Mouse (Mus musculus) midbrain, embryonic 16.5 days (tissue): Measurements from ENCODE around the gene Adgrl2. TPM values are rescaled to one million over a fixed set of nuclear protein-coding genes. Genes with fewer than 3 reads are reported as not detected.

Experiments used
- ATAC-seq: fragments of 200-750 bp; cut with Nextera tagmentation; 2 replicates; pipeline ENCODE4 v1.8.0; 2017; ENCODE audit warnings: moderate TSS enrichment
- H3K27ac ChIP-seq: fragments of 300-500 bp; sonication (generic); 2 replicates; pipeline ENCODE4 v1.5.1; 2014; ENCODE audit warnings: mild to moderate bottlenecking, low read length, mixed read lengths
- H3K27me3 ChIP-seq: fragments of 300-500 bp; sonication (generic); 2 replicates; pipeline ENCODE4 v1.6.1; 2014; ENCODE audit warnings: low read depth, low read length, mixed read lengths; ENCODE audit not compliant: control insufficient read depth, insufficient read depth
- H3K36me3 ChIP-seq: fragments of 300-500 bp; sonication (generic); 2 replicates; pipeline ENCODE4 v1.6.1; 2014; ENCODE audit warnings: mild to moderate bottlenecking, low read length, moderate library complexity, mixed read lengths; ENCODE audit not compliant: control insufficient read depth, insufficient read depth
- H3K4me1 ChIP-seq: fragments of 300-500 bp; sonication (generic); 2 replicates; pipeline ENCODE4 v1.6.1; 2014; ENCODE audit warnings: mild to moderate bottlenecking, low read length, mixed read lengths; ENCODE audit not compliant: control insufficient read depth, insufficient read depth
- H3K4me2 ChIP-seq: fragments of 300-500 bp; sonication (generic); 2 replicates; pipeline ENCODE4 v1.6.1; 2014; ENCODE audit warnings: mild to moderate bottlenecking, low read length, mixed read lengths
- H3K4me3 ChIP-seq: fragments of 300-500 bp; sonication (generic); 2 replicates; pipeline ENCODE4 v1.5.1; 2014; ENCODE audit warnings: low read depth, mild to moderate bottlenecking, low read length, moderate library complexity, mixed read lengths
- H3K9ac ChIP-seq: fragments of 300-500 bp; sonication (generic); 2 replicates; pipeline ENCODE4 v1.6.1; 2014; ENCODE audit warnings: low read depth, low read length, mixed read lengths
- H3K9me3 ChIP-seq: fragments of 300-500 bp; sonication (generic); replicated peaks from 2 replicates; pipeline ENCODE4 v1.6.1; 2014; ENCODE audit warnings: mild to moderate bottlenecking, low read length, mixed read lengths; ENCODE audit not compliant: control insufficient read depth, poor library complexity, severe bottlenecking
- WGBS: fragments of 180-500 bp; shearing (Covaris S2); extraction: QIAGEN DNeasy Blood & Tissue Kit; methylation state at CpG from one replicate; pipeline ENCODE4 v1.1.7; 2014; 5-methylcytosine and 5-hydroxymethylcytosine counted together
- polyA plus RNA-seq: library from polyadenylated mRNA; unstranded; fragments of >200 nt; fragmentation: Nextera tagmentation; extraction: Ambion mirVana; gene quantifications from 2 replicates; pipeline ENCODE4 v1.2.1, GENCODE M21; 2015

Adgrl2 gene
- polyA plus RNA-seq, 1 experiment from 2014 or later = 119 TPM

GRCm38 (mm10) chr3:148866053-148866452, 124.3 kb downstream of the Adgrl2 start:
- H3K27me3 ChIP-seq = no peaks in the 10 kb centered on the region
- no peak overlapping the region for H3K27ac ChIP-seq
- 89% methylated on average over 7 of the region's 7 CpGs for WGBS
- H3K4me1 ChIP-seq = peaks cover 6% of the 10 kb centered on the region
- ATAC-seq = no peak
- H3K36me3 ChIP-seq = no peaks in the 10 kb centered on the region
- H3K9me3 ChIP-seq = no peaks in the 10 kb centered on the region
- no peak overlapping the region for H3K4me2 ChIP-seq
- H3K4me3 ChIP-seq = no peak overlapping the region
- H3K9ac ChIP-seq = no peak overlapping the region

GRCm38 (mm10) chr3:148865234-148865633, 125.1 kb downstream of the Adgrl2 start:
- H3K4me2 ChIP-seq = no peak overlapping the region
- H3K27ac ChIP-seq = no peak overlapping the region
- 64% methylated on average over 7 of the region's 7 CpGs for WGBS
- no peaks in the 10 kb centered on the region for H3K9me3 ChIP-seq
- H3K27me3 ChIP-seq = no peaks in the 10 kb centered on the region
- H3K4me3 ChIP-seq = no peak overlapping the region
- H3K4me1 ChIP-seq = peaks cover 6% of the 10 kb centered on the region
- H3K9ac ChIP-seq = no peak overlapping the region
- H3K36me3 ChIP-seq = no peaks in the 10 kb centered on the region
- no peak for ATAC-seq

DNA sequence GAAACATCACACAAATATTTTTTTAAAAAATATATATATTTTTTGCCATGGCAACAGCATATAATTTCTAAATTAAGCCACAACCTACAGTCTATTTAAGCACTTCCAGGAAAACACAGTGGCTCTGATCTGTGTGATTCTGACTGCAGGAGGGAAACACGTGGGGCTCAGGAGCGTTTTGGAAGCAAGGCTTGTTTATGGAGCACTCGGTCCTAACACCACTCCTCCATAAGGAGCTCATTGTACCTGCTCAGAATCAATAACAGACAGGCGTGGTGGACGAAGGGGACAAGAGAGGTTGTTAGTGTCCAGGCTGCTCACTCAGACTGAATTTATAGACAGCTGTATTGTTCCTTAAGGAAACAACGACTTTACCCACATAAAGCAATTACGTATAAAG, 128.5 kb downstream of the Adgrl2 start:
- no peaks in the 10 kb centered on the region for H3K27me3 ChIP-seq
- H3K9ac ChIP-seq = no peak overlapping the region
- peaks cover 3% of the 10 kb centered on the region; the same call in 1 of the 2 replicates for H3K4me1 ChIP-seq
- no peaks in the 10 kb centered on the region for H3K36me3 ChIP-seq
- H3K9me3 ChIP-seq = no peaks in the 10 kb centered on the region
- no peak overlapping the region for H3K4me3 ChIP-seq
- 54% methylated on average over 7 of the region's 7 CpGs for WGBS
- H3K27ac ChIP-seq = no peak overlapping the region
- 0 out of 2 replicates have a peak, but pooled peaks have one; percentile 33 for ATAC-seq
- H3K4me2 ChIP-seq = no peak overlapping the region

- H3K9me3 ChIP-seq = no peaks in the 10 kb centered on the region
- H3K4me1 ChIP-seq = peaks cover 19% of the 10 kb centered on the region
- H3K36me3 ChIP-seq = 0 out of 2 replicates have a peak, but pooled peaks cover 5% of the 10 kb centered on the region
- ATAC-seq = peak; percentile 43; the same call in 1 of the 2 replicates
- 0 out of 2 replicates have a peak overlapping the region, but pooled peaks have one; percentile 29 for H3K27ac ChIP-seq
- peak overlapping the region; percentile 54 for H3K9ac ChIP-seq
- H3K4me2 ChIP-seq = peak overlapping the region; percentile 54
- WGBS = 7% methylated on average over 12 of the region's 12 CpGs
- no peaks in the 10 kb centered on the region for H3K27me3 ChIP-seq
- peak overlapping the region; percentile 31 for H3K4me3 ChIP-seq
Measured at GRCm38 (mm10) chr3:148854306-148854910, 135.9 kb downstream of the Adgrl2 start.

DNA sequence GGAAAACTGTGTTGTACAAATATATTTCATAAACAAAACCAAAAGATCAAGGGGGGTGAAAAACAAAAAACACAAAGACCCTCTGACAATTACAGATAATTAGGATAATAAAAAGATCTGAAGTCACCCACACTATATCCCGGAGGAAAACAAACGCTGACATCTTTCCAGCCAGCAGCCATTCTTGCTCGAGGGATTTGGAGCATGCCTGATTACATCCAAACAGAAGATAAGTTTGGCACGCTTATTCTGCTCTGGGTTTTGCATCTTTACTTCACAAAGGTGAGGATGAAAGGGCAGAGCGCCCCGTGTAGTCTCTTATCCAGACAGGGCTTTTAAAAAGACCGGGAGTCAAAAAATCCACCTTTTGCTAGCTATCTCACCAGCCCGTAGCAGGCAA, 137.0 kb downstream of the Adgrl2 start:
- 4% methylated on average over 8 of the region's 8 CpGs for WGBS
- no peaks in the 10 kb centered on the region for H3K9me3 ChIP-seq
- 0 out of 2 replicates have a peak overlapping the region, but pooled peaks have one; percentile 3 for H3K4me3 ChIP-seq
- no peak overlapping the region for H3K27ac ChIP-seq
- peaks cover 19% of the 10 kb centered on the region for H3K4me1 ChIP-seq
- no peaks in the 10 kb centered on the region for H3K27me3 ChIP-seq
- ATAC-seq = no peak
- peak overlapping the region; percentile 33 for H3K4me2 ChIP-seq
- 0 out of 2 replicates have a peak, but pooled peaks cover 5% of the 10 kb centered on the region for H3K36me3 ChIP-seq
- H3K9ac ChIP-seq = peak overlapping the region; percentile 41; the same call in 1 of the 2 replicates

DNA sequence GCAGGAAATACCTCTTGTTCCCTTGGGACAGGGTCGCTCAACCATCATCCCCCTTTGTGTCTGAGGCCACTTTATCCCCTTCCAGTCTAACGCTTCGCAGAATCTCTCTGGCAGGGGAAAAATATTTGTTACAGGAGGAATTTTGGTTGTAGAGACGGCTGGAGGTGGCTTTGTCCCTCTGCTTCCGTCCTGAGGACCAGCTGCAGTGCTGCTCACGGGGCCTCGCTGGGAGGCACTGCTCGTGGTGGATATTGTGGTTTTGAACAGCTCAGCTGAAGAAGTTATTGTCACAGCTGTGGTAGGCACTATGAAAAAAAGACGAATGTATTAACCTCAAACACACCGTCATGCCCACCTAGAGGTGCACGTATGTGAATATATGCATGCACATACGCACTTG, 137.8 kb downstream of the Adgrl2 start:
- H3K27me3 ChIP-seq = no peaks in the 10 kb centered on the region
- H3K4me2 ChIP-seq = no peak overlapping the region
- peaks cover 19% of the 10 kb centered on the region for H3K4me1 ChIP-seq
- no peak for ATAC-seq
- WGBS = 38% methylated on average over 12 of the region's 12 CpGs
- H3K4me3 ChIP-seq = no peak overlapping the region
- H3K27ac ChIP-seq = no peak overlapping the region
- H3K9ac ChIP-seq = no peak overlapping the region
- 0 out of 2 replicates have a peak, but pooled peaks cover 5% of the 10 kb centered on the region for H3K36me3 ChIP-seq
- H3K9me3 ChIP-seq = no peaks in the 10 kb centered on the region

DNA sequence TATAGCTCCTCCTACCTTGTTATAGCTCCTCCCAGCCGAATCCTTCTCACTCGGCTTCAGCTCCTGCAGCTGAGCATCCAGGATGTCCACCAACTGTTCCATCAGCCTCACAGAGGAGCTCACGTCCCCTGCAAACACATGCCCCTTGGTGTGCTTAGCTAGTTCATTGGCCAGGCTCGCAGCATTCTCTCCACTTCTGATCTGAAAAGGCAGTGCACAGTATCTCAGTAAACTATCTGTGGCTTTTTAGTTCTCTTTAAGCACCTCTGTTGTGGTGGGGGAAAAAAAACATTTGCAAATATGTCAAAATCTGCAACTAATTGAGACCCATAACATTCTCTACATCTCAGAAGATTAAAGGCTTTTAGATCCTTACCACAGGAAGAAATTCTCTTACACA, 139.5 kb downstream of the Adgrl2 start:
- ATAC-seq = no peak
- H3K9ac ChIP-seq = no peak overlapping the region
- 89% methylated on average over 4 of the region's 4 CpGs for WGBS
- H3K4me2 ChIP-seq = no peak overlapping the region
- no peaks in the 10 kb centered on the region for H3K9me3 ChIP-seq
- peaks cover 19% of the 10 kb centered on the region for H3K4me1 ChIP-seq
- H3K36me3 ChIP-seq = 0 out of 2 replicates have a peak, but pooled peaks cover 8% of the 10 kb centered on the region
- H3K27me3 ChIP-seq = no peaks in the 10 kb centered on the region
- no peak overlapping the region for H3K27ac ChIP-seq
- H3K4me3 ChIP-seq = no peak overlapping the region

- ATAC-seq = no peak
- H3K36me3 ChIP-seq = 0 out of 2 replicates have a peak, but pooled peaks cover 8% of the 10 kb centered on the region
- H3K4me1 ChIP-seq = peaks cover 10% of the 10 kb centered on the region
- no peaks in the 10 kb centered on the region for H3K27me3 ChIP-seq
- no peak overlapping the region for H3K4me2 ChIP-seq
- no peak overlapping the region for H3K4me3 ChIP-seq
- H3K9me3 ChIP-seq = no peaks in the 10 kb centered on the region
- 78% methylated on average over 2 of the region's 2 CpGs for WGBS
- H3K27ac ChIP-seq = no peak overlapping the region
- H3K9ac ChIP-seq = no peak overlapping the region
Measured at GRCm38 (mm10) chr3:148848366-148848765, 142.0 kb downstream of the Adgrl2 start.

DNA sequence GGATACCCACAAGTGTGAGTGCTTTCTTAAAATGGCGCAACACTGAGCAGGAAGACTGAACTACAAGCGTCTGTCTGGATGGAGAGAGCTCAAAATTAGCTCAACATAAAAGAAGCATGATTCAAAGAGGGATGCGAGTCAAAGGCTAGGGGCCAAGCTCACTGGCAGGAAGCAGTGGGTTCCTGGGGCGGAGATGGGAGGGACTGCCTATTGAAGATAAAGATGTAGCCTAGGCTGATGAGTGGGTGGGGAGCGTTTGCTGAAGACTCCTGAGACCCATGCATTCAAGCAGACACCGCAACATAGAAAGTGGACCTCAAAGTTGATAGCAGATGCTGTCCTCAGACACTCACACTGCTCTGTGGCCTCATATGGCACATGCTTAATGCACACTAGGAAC, 146.2 kb downstream of the Adgrl2 start:
- 0 out of 2 replicates have a peak, but pooled peaks cover 3% of the 10 kb centered on the region for H3K36me3 ChIP-seq
- no peak overlapping the region for H3K9ac ChIP-seq
- no peak overlapping the region for H3K4me3 ChIP-seq
- H3K4me2 ChIP-seq = no peak overlapping the region
- H3K4me1 ChIP-seq = peaks cover 5% of the 10 kb centered on the region; the same call in 1 of the 2 replicates
- WGBS = 87% methylated on average over 6 of the region's 6 CpGs
- no peak for ATAC-seq
- H3K27me3 ChIP-seq = no peaks in the 10 kb centered on the region
- H3K9me3 ChIP-seq = no peaks in the 10 kb centered on the region
- no peak overlapping the region for H3K27ac ChIP-seq
